Mouse (Mus musculus): Measurements from ENCODE around the gene Mars.
A peak's percentile ranks its signal among the peaks of the same experiment; 100 is the strongest.

DNA sequence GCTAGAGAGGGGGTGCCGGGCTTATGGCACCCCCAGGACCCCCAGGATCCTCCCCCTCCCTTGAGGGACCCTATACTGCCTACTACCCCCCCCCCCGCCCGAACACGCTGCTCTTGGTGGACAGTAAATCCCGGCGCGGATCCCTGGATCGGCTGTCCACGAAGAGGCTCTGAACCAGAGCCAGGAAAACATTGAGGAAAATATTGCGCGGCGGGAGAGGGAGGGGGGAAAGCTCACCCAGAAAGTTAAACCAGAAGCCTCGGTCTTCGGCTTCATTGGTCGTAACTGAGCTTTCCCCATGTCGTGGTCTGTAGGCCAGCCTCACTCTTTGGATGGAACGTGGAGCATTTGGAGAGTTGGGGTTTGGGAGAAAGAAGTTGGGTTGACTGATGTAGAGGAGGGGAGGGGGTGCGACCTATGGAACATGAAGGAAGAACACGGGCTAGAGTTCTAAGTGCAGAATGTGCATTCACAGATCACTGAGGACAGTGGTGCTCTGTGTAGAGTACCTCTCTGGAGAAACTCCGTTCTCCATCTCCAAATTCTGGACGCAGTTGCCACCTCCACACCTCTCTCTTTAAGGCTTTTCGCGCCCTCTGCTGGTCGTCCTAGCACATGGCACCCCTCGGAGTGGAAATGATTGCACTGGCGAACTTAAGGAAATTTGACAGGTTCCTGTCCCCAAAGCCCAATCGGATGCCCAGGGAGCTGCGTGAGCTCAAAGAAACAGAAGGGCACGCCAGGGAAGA lies 30.5 kb upstream of the Mars start, which contains the start of gene Gli1:
- TF ChIP-seq CTCF (IDR thresholded peaks at IDR 0.05; ENCODE audit: low read depth) (peak; percentile 94), EP300 (IDR thresholded peaks at IDR 0.05; ENCODE audit: low read depth) (no peak)
